Mouse (Mus musculus): ENCODE data around the gene Doc2b.

Gene Doc2b

GRCm38 (mm10) chr11:75792535-75792934 lies 3.3 kb downstream of the Doc2b start:
- no peak for DNase-seq (ENCODE audit: low read depth)

- DNase-seq (ENCODE audit: low read depth) = no peak
Observed at GRCm38 (mm10) chr11:75785897-75786296, 10.0 kb downstream of the Doc2b start.

GRCm38 (mm10) chr11:75783799-75784198 lies 12.1 kb downstream of the Doc2b start:
- DNase-seq (ENCODE audit: low read depth) = no peak

GRCm38 (mm10) chr11:75781919-75782318 lies 13.9 kb downstream of the Doc2b start:
- no peak for DNase-seq (ENCODE audit: low read depth)

- no peak for DNase-seq (ENCODE audit: low read depth)
Observed at GRCm38 (mm10) chr11:75775919-75776318, 19.9 kb downstream of the Doc2b start.

GRCm38 (mm10) chr11:75772562-75772961 lies 23.3 kb downstream of the Doc2b start:
- no peak for DNase-seq (ENCODE audit: low read depth)

- DNase-seq (ENCODE audit: low read depth) = peak; percentile 77
Observed at GRCm38 (mm10) chr11:75769206-75769605, 26.6 kb downstream of the Doc2b start.

GRCm38 (mm10) chr11:75768091-75768989 lies 27.5 kb downstream of the Doc2b start:
- no peak for DNase-seq (ENCODE audit: low read depth)

GRCm38 (mm10) chr11:75767014-75767413 lies 28.8 kb downstream of the Doc2b start:
- DNase-seq (ENCODE audit: low read depth) = no peak

- no peak for DNase-seq (ENCODE audit: low read depth)
Observed at GRCm38 (mm10) chr11:75765161-75765560, 30.7 kb downstream of the Doc2b start.

GRCm38 (mm10) chr11:75764521-75765023 lies 31.3 kb downstream of the Doc2b start:
- DNase-seq (ENCODE audit: low read depth) = no peak

- DNase-seq (ENCODE audit: low read depth) = no peak
Observed at GRCm38 (mm10) chr11:75762708-75763107, 33.1 kb downstream of the Doc2b start.

- no peak for DNase-seq (ENCODE audit: low read depth)
Observed at GRCm38 (mm10) chr11:75760785-75761184, 35.1 kb downstream of the Doc2b start.

- DNase-seq (ENCODE audit: low read depth) = no peak
Observed at GRCm38 (mm10) chr11:75758553-75758952, 37.3 kb downstream of the Doc2b start.

GRCm38 (mm10) chr11:75756687-75757086 lies 39.2 kb downstream of the Doc2b start:
- DNase-seq (ENCODE audit: low read depth) = no peak

GRCm38 (mm10) chr11:75751082-75751481 lies 44.8 kb downstream of the Doc2b start:
- no peak for DNase-seq (ENCODE audit: low read depth)

- no peak for DNase-seq (ENCODE audit: low read depth)
Observed at GRCm38 (mm10) chr11:75750537-75750936, 45.3 kb downstream of the Doc2b start.

GRCm38 (mm10) chr11:75744761-75745160 lies 51.1 kb downstream of the Doc2b start:
- DNase-seq (ENCODE audit: low read depth) = no peak

- no peak for DNase-seq (ENCODE audit: low read depth)
Observed at GRCm38 (mm10) chr11:75741615-75742014, 54.2 kb downstream of the Doc2b start.

- no peak for DNase-seq (ENCODE audit: low read depth)
Observed at GRCm38 (mm10) chr11:75740204-75740603, 55.6 kb downstream of the Doc2b start.

GRCm38 (mm10) chr11:75738477-75738821 lies 57.4 kb downstream of the Doc2b start:
- DNase-seq (ENCODE audit: low read depth) = no peak

- no peak for DNase-seq (ENCODE audit: low read depth)
Observed at GRCm38 (mm10) chr11:75737806-75738476, 57.9 kb downstream of the Doc2b start.

- no peak for DNase-seq (ENCODE audit: low read depth)
Observed at GRCm38 (mm10) chr11:75736978-75737377, 58.9 kb downstream of the Doc2b start.

Measured in c-Kit-positive CD71-positive TER-119-negative erythroid progenitor cells, embryonic 14.5 days (primary cell).